In the genomic region with DNA sequence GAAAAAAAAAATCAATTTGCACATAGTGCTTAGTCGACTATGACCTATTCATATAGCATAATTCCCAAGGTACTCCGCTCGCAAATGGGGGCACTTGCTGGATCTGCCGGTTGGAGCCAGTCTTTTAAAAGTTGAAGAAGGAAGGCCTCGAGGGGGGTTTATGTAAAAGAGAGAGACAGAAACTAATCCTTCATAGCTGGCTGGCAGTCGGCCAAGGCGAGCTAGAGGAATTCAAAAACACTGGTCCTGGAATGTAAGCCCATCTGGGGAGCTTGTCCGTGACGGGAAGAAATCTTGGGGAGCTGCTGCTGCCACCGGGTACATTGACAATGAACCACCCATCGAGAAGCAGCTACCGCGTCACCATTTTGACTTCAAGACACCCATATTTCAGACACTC, we compare ENCODE assay signal across 8 mouse cellular contexts.
DNase-seq lines count a peak whose midpoint lies in the region; ATAC-seq and TF ChIP-seq lines count a peak whose summit lies in the region.

No protein-coding gene starts in this region.

- H3K27me3 ChIP-seq in forebrain, embryonic 11.5 days (ENCODE audit: control insufficient read depth, insufficient read depth, low read length) = no peaks in the 10 kb centered on the region
- H3K27me3 ChIP-seq in heart, embryonic 16.5 days (ENCODE audit: control insufficient read depth, insufficient read depth, low read length) = no peaks in the 10 kb centered on the region
- no peaks in the 10 kb centered on the region for H3K27me3 ChIP-seq in lung, embryonic 14.5 days (ENCODE audit: insufficient read depth, low read length)

- no peak overlapping the region for H3K27ac ChIP-seq in forebrain, embryonic 11.5 days (ENCODE audit: low read depth, low read length)
- peak overlapping the region; percentile 12 for H3K27ac ChIP-seq in heart, embryonic 16.5 days (ENCODE audit: low read length)
- H3K27ac ChIP-seq in lung, embryonic 14.5 days (ENCODE audit: low read depth) = 0 out of 2 replicates have a peak overlapping the region, but pooled peaks have one; percentile 5

- peak; percentile 71 for DNase-seq in testis, postnatal 10 days (ENCODE audit: low spot score)
- DNase-seq in testis, postnatal 14 days (ENCODE audit: low spot score) = no peak
- peak; percentile 72 for DNase-seq in forebrain, embryonic 11.5 days (ENCODE audit: low spot score)
- DNase-seq in kidney, postnatal 10 days = peak; percentile 89
- DNase-seq in lung, embryonic 14.5 days = peak; percentile 95
- peak; percentile 59 for DNase-seq in retina, embryonic 14.5 days (ENCODE audit: low spot score)
- DNase-seq in thymus, postnatal 36 days = no peak

- 34% methylated on average over 13 of the region's 13 CpGs for WGBS in forebrain, embryonic 11.5 days
- 26% methylated on average over 13 of the region's 13 CpGs for WGBS in heart, embryonic 16.5 days
- 10% methylated on average over 13 of the region's 13 CpGs for WGBS in lung, embryonic 14.5 days

- H3K4me1 ChIP-seq in forebrain, embryonic 11.5 days (replicated peaks; ENCODE audit: control insufficient read depth, insufficient read depth, low read length) = no peaks in the 10 kb centered on the region; the same call in 1 of the 2 replicates
- H3K4me1 ChIP-seq in heart, embryonic 16.5 days (ENCODE audit: control insufficient read depth, insufficient read depth, low read length) = peaks cover 4% of the 10 kb centered on the region
- no peaks in the 10 kb centered on the region for H3K4me1 ChIP-seq in lung, embryonic 14.5 days (ENCODE audit: insufficient read depth)

- no peaks in the 10 kb centered on the region; the same call in 1 of the 2 replicates for H3K9me3 ChIP-seq in forebrain, embryonic 11.5 days (ENCODE audit: control insufficient read depth, low read length)
- H3K9me3 ChIP-seq in heart, embryonic 16.5 days (replicated peaks; ENCODE audit: control insufficient read depth, low read length) = 0 out of 2 replicates have a peak, but pooled peaks cover 5% of the 10 kb centered on the region
- H3K9me3 ChIP-seq in lung, embryonic 14.5 days (ENCODE audit: low read depth, low read length) = peaks cover 5% of the 10 kb centered on the region; the same call in 1 of the 2 replicates

- no peak overlapping the region for H3K4me2 ChIP-seq in forebrain, embryonic 11.5 days (ENCODE audit: low read depth, low read length, severe bottlenecking)
- peak overlapping the region; percentile 49 for H3K4me2 ChIP-seq in heart, embryonic 16.5 days (ENCODE audit: low read depth, low read length)
- peak overlapping the region; percentile 39 for H3K4me2 ChIP-seq in lung, embryonic 14.5 days

- TF ChIP-seq CTCF in lung, embryonic 14.5 days (IDR thresholded peaks at IDR 0.05; ENCODE audit: low read depth) = no peak

- H3K4me3 ChIP-seq in forebrain, embryonic 11.5 days (ENCODE audit: low read depth, low read length) = no peak overlapping the region
- H3K4me3 ChIP-seq in heart, embryonic 16.5 days (ENCODE audit: low read length) = peak overlapping the region; percentile 24
- H3K4me3 ChIP-seq in lung, embryonic 14.5 days (ENCODE audit: low read depth, low read length) = no peak overlapping the region

- H3K36me3 ChIP-seq in forebrain, embryonic 11.5 days (ENCODE audit: control insufficient read depth, insufficient read depth, low read length) = no peaks in the 10 kb centered on the region
- H3K36me3 ChIP-seq in heart, embryonic 16.5 days (ENCODE audit: control insufficient read depth, insufficient read depth) = no peaks in the 10 kb centered on the region
- no peaks in the 10 kb centered on the region for H3K36me3 ChIP-seq in lung, embryonic 14.5 days (ENCODE audit: insufficient read depth)

- peak; percentile 65 for ATAC-seq in forebrain, embryonic 11.5 days (replicated peaks; ENCODE audit: low FRiP score)
- ATAC-seq in heart, embryonic 16.5 days (replicated peaks; ENCODE audit: extremely low read depth, insufficient read depth, low FRiP score) = no peak; the same call in 1 of the 2 replicates
- peak; percentile 84 for ATAC-seq in lung, embryonic 14.5 days (ENCODE audit: insufficient read depth)

- no peak overlapping the region for H3K9ac ChIP-seq in forebrain, embryonic 11.5 days (ENCODE audit: low read length)
- no peak overlapping the region for H3K9ac ChIP-seq in heart, embryonic 16.5 days (ENCODE audit: low read length)
- no peak overlapping the region for H3K9ac ChIP-seq in lung, embryonic 14.5 days

Comparison
In these comparisons a context has a peak if more than half of its experiments do, and no peak if none do; other contexts are left out.
1. DNase-seq: peak in testis, postnatal 10 days (single experiment), forebrain, embryonic 11.5 days (single experiment), kidney, postnatal 10 days (single experiment), lung, embryonic 14.5 days (single experiment) and retina, embryonic 14.5 days (single experiment); none in testis, postnatal 14 days (single experiment) and thymus, postnatal 36 days (0 of 2).